Mouse (Mus musculus) olfactory bulb, adult 2 months (tissue): ENCODE data around the gene Slc30a10. TPM values are rescaled to one million over a fixed set of nuclear protein-coding genes. Genes with fewer than 3 reads are reported as not detected.

Source experiments
- H3K27ac ChIP-seq: fragments of 200-500 bp; 2 replicates; pipeline ENCODE4 v1.5.1; 2012; ENCODE audit warnings: low read depth, low read length; ENCODE audit not compliant: insufficient read depth
- H3K4me1 ChIP-seq: fragments of 200-500 bp; 2 replicates; pipeline ENCODE4 v1.6.1; 2012; ENCODE audit warnings: low read length; ENCODE audit not compliant: control insufficient read depth, insufficient read depth
- H3K4me3 ChIP-seq: fragments of 200-500 bp; 2 replicates; pipeline ENCODE4 v1.5.1; 2012; ENCODE audit warnings: mild to moderate bottlenecking, low read depth, low read length, moderate library complexity; ENCODE audit not compliant: insufficient read depth
- CTCF ChIP-seq: fragments of 200-500 bp; IDR thresholded peaks from 2 replicates; pipeline ENCODE4 v1.5.1; 2012; ENCODE audit warnings: low read depth, mild to moderate bottlenecking, low read length, moderate library complexity; ENCODE audit not compliant: insufficient read depth
- POLR2A ChIP-seq: fragments of 200-500 bp; IDR thresholded peaks from 2 replicates; pipeline ENCODE4 v1.6.1; 2012; ENCODE audit warnings: mild to moderate bottlenecking, low read depth, low read length, moderate library complexity; ENCODE audit not compliant: insufficient read depth
- WGBS: fragments of 180-500 bp; shearing (Covaris S2); methylation state at CpG from one replicate; pipeline ENCODE4 v1.1.7; 2018; 5-methylcytosine and 5-hydroxymethylcytosine counted together
- polyA plus RNA-seq: library from polyadenylated mRNA; stranded (reverse); fragments of >200 nt; gene quantifications from 2 replicates; pipeline ENCODE4 v1.2.4, GENCODE M21; 2012; ENCODE audit warnings: low replicate concordance; ENCODE audit not compliant: missing spikeins, insufficient read depth, insufficient read length

The Slc30a10 gene
- polyA plus RNA-seq, 1 experiment = not detected

GRCm38 (mm10) chr1:185431998-185432317 is 22.7 kb upstream of the Slc30a10 start:
- 88% methylated on average over 13 of the region's 13 CpGs for WGBS
- no peak for TF ChIP-seq CTCF
- no peak for TF ChIP-seq POLR2A
- H3K4me3 ChIP-seq = no peak overlapping the region
- no peaks in the 10 kb centered on the region for H3K4me1 ChIP-seq
- H3K27ac ChIP-seq = no peak overlapping the region

DNA sequence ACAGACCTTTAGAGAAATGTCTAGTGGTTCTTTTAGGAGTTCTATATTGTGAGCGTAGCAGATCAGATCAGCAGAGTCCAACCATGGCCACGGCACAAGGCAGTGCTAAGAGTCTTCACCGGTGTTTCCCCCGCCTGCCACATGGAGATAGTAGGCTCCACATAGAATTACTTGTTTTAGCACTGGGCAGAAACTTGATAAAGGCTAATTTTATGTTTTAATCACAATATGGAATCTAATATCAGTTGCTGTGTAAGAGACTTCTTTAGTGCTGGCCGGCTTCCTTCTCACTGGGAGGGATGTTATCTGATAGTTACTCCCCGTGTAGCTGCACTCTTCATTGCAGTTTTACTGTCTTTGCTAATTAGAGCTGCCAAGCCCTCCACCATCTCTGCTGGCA is 21.5 kb upstream of the Slc30a10 start:
- H3K4me1 ChIP-seq = no peaks in the 10 kb centered on the region
- no peak overlapping the region for H3K27ac ChIP-seq
- 77% methylated on average over 6 of the region's 6 CpGs for WGBS
- TF ChIP-seq CTCF = no peak
- no peak for TF ChIP-seq POLR2A
- H3K4me3 ChIP-seq = no peak overlapping the region

DNA sequence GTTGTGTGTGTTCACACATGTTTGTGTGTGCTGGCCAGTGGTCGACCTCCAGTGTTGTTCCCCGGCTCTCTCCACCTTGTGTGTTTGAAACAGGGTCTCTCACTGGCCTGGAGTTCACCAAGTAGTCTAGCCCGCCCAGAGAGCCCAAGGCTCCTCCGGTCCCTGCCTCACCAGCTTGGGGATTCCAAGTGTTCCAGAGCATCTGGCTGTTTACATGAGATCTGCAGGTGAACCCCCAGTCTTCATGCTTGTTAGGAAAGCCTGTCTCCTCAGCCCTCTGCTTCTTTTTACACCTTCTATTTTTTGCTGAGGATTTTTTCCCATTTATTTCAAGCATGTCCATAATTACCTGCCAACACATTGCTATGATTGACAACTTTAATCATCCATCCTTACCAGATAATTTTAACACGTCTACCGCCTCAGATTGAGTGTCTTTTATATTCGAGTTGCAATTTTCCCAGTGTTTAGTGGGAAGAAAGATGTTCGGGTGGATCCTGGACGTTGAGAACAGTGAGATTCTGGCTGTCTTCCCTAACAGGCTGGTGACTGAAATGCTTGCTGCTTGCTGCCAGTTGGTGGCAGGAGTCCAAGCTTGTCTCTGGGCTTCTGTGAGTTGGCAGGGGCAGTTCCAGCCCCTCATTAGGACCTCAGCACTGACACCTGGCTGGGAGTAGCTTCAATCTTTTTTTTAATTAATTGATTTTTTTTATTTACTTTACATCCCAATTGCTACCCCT is 15.6 kb upstream of the Slc30a10 start:
- TF ChIP-seq POLR2A = no peak
- WGBS = 47% methylated on average over 9 of the region's 9 CpGs
- no peak overlapping the region for H3K27ac ChIP-seq
- no peak overlapping the region for H3K4me3 ChIP-seq
- H3K4me1 ChIP-seq = peaks cover 7% of the 10 kb centered on the region; the same call in 1 of the 2 replicates

DNA sequence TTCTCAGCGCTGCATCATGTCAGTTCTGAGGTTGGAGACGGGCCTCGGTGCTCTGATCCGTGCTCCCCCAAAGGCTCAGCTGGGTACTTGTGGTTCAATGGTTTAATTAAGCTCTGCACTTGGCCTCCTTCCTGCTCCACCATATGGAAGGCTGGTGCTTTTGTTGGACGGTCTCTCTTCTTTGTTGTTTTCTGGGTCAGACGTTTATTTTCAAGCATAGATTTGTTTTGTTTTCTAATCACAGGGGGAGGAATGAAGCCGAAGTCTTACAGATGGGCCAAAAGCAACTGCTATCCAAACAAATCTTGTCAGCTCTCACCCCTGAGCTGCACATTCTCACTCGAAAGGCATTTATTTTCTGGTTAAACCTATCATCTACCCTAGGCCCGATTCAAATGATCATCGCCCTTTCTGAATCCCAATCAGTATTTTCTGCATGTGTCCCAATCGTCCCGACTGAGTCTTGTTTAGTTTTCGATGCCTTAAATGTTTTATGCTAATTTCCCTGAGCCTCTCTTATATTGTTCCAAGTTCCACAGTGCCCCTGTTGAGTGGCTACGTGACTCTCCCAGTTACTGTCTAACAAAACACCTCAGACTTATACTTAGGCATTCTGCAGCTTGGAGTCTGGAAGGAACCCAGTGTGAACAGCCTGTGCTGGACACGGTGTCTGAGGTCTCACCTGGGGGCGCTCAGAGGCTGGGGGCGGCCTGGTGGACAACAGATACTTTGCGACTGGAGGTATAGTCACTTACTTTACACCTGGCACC is 12.8 kb upstream of the Slc30a10 start:
- no peak for TF ChIP-seq CTCF
- no peak for TF ChIP-seq POLR2A
- H3K27ac ChIP-seq = no peak overlapping the region
- H3K4me3 ChIP-seq = no peak overlapping the region
- WGBS = 41% methylated on average over 18 of the region's 18 CpGs
- peaks cover 7% of the 10 kb centered on the region; the same call in 1 of the 2 replicates for H3K4me1 ChIP-seq

GRCm38 (mm10) chr1:185448936-185449335 is 5.7 kb upstream of the Slc30a10 start:
- no peaks in the 10 kb centered on the region for H3K4me1 ChIP-seq
- 96% methylated on average over 7 of the region's 7 CpGs for WGBS
- H3K27ac ChIP-seq = no peak overlapping the region
- no peak overlapping the region for H3K4me3 ChIP-seq
- TF ChIP-seq POLR2A = no peak
- TF ChIP-seq CTCF = no peak

GRCm38 (mm10) chr1:185449727-185450126 is 4.9 kb upstream of the Slc30a10 start:
- Histone ChIP-seq H3K27ac (no peak overlapping the region), H3K4me1 (peaks cover 4% of the 10 kb centered on the region), H3K4me3 (no peak overlapping the region)
- WGBS = 75% methylated on average over 2 of the region's 2 CpGs
- no peak for TF ChIP-seq CTCF

- Histone ChIP-seq H3K27ac (no peak overlapping the region), H3K4me1 (peaks cover 13% of the 10 kb centered on the region), H3K4me3 (no peak overlapping the region)
- no peak for TF ChIP-seq POLR2A
- no peak for TF ChIP-seq CTCF
- WGBS = 91% methylated on average over 8 of the region's 8 CpGs
These were observed 3.6 kb upstream of the Slc30a10 start for GRCm38 (mm10) chr1:185451077-185451476.

DNA sequence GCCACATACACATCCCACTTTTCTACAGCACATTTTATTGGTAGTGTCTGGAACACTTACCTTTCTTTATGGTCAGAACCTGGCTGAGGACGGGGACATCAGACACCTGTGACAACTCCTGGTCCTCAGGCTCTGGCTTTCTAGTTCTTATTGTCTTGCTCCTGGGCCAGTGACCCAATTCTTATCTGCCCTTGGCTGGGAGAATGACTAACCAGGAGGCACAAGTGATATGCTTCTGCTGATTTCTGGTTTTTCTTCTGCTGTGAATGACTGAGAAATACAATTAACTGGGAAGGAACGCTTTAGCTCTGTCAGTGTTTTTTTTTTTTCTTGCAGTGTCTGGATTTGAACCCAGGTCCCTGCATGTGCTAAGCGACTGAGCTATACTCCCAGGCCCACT is 3.2 kb upstream of the Slc30a10 start:
- TF ChIP-seq CTCF (no peak), POLR2A (no peak)
- 97% methylated on average over 3 of the region's 3 CpGs for WGBS
- Histone ChIP-seq H3K4me3 (no peak overlapping the region), H3K4me1 (peaks cover 13% of the 10 kb centered on the region), H3K27ac (no peak overlapping the region)

DNA sequence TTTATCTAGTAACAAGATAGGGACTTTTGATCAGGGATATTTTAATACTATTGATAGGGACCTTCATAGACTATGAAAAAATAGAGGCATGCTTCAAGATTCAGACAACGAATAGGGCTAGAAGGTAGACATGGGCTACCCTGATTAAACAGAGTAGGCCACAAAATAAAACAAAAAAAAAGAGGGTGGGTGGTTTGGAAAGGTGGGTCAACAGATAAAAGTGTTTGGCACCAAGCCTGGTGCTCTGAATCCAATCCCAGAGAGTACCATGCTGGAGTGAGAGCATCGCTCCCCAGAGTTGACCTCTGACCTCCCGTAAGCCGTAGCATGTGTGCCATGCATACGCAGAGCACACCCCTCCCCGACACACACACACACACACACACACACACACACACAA is 2.2 kb upstream of the Slc30a10 start:
- peaks cover 13% of the 10 kb centered on the region for H3K4me1 ChIP-seq
- TF ChIP-seq CTCF (no peak), POLR2A (no peak)
- 95% methylated on average over 6 of the region's 6 CpGs for WGBS
- H3K4me3 ChIP-seq = no peak overlapping the region
- no peak overlapping the region for H3K27ac ChIP-seq

DNA sequence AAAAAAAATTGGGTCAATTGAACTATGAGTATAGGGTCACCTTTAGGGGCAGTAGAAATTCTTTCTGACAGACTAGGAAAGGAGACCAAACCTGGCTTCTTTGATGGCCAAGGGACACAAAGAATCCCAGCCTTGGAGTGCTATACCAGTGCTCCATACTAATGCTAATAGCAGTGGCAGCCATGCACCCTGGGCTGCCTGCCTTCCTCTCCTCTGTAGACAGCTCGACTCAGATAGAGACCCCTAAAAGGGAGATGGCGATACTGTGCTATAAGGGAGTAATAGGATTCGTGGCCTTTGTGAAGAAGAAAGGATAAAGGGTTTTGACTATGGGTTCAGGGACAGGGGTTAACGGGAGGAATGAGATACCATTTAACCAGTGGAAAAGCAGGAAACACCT is 504 bp upstream of the Slc30a10 start:
- Histone ChIP-seq H3K4me1 (peaks cover 13% of the 10 kb centered on the region), H3K4me3 (peak overlapping the region; percentile 55), H3K27ac (no peak overlapping the region)
- WGBS = 41% methylated on average over 4 of the region's 4 CpGs
- TF ChIP-seq POLR2A (no peak), CTCF (no peak)
